Mouse (Mus musculus) hindbrain, embryonic 14.5 days (tissue): ENCODE results near the gene Krt80. TPM values are rescaled to one million over a fixed set of nuclear protein-coding genes. Genes with fewer than 3 reads are reported as not detected.
A peak's percentile ranks its signal among the peaks of the same experiment; 100 is the strongest.

Source experiments
- ATAC-seq: fragments of 200-750 bp; cut with Nextera tagmentation; 2 replicates; pipeline ENCODE4 v1.8.0; 2017; ENCODE audit warnings: moderate number of reproducible peaks, mild to moderate bottlenecking, moderate TSS enrichment, moderate library complexity; ENCODE audit not compliant: low FRiP score
- DNase-seq: peaks from one replicate; pipeline ENCODE4 v3.0.0-alpha.2; 2015; ENCODE audit warnings: low spot score
- H3K27ac ChIP-seq: fragments of 300-500 bp; sonication (generic); 2 replicates; pipeline ENCODE4 v1.5.1; 2014; ENCODE audit warnings: mild to moderate bottlenecking, moderate library complexity
- H3K27me3 ChIP-seq: fragments of 300-500 bp; sonication (generic); 2 replicates; pipeline ENCODE4 v1.6.1; 2014; ENCODE audit warnings: mild to moderate bottlenecking, low read length, mixed read lengths; ENCODE audit not compliant: control insufficient read depth, insufficient read depth
- H3K36me3 ChIP-seq: fragments of 300-500 bp; sonication (generic); replicated peaks from 2 replicates; pipeline ENCODE4 v1.6.1; 2014; ENCODE audit not compliant: control insufficient read depth, insufficient read depth
- H3K4me1 ChIP-seq: fragments of 300-500 bp; sonication (generic); replicated peaks from 2 replicates; pipeline ENCODE4 v1.6.1; 2014; ENCODE audit warnings: antibody characterized with exemption, low read length, mixed read lengths; ENCODE audit not compliant: control insufficient read depth, insufficient read depth
- H3K4me2 ChIP-seq: fragments of 300-500 bp; sonication (generic); replicated peaks from 2 replicates; pipeline ENCODE4 v1.6.1; 2014; ENCODE audit warnings: mild to moderate bottlenecking, moderate library complexity
- H3K4me3 ChIP-seq: fragments of 300-500 bp; sonication (generic); replicated peaks from 2 replicates; pipeline ENCODE4 v1.5.1; 2014; ENCODE audit warnings: mild to moderate bottlenecking, low read length
- H3K9ac ChIP-seq: fragments of 300-500 bp; sonication (generic); 2 replicates; pipeline ENCODE4 v1.6.1; 2014
- H3K9me3 ChIP-seq: fragments of 300-500 bp; sonication (generic); 2 replicates; pipeline ENCODE4 v1.6.1; 2016; ENCODE audit warnings: low read length; ENCODE audit not compliant: control insufficient read depth
- WGBS: fragments of 180-500 bp; shearing (Covaris S2); extraction: QIAGEN DNeasy Blood & Tissue Kit; methylation state at CpG from one replicate; pipeline ENCODE4 v1.1.7; 2014; 5-methylcytosine and 5-hydroxymethylcytosine counted together
- polyA plus RNA-seq: library from polyadenylated mRNA; unstranded; fragments of >200 nt; fragmentation: Nextera tagmentation; extraction: Ambion mirVana; gene quantifications from 2 replicates; pipeline ENCODE4 v1.2.1, GENCODE M21; 2014

Gene Krt80
- polyA plus RNA-seq, 1 experiment from 2014 or later = 0.11 TPM

GRCm38 (mm10) chr15:101362393-101363010 is 7.5 kb downstream of the Krt80 start:
- H3K9ac ChIP-seq = no peak overlapping the region
- DNase-seq (no peak), ATAC-seq (no peak)
- 66% methylated on average over 4 of the region's 4 CpGs for WGBS
- H3K27ac ChIP-seq = no peak overlapping the region
- H3K27me3 ChIP-seq = no peaks in the 10 kb centered on the region
- no peaks in the 10 kb centered on the region for H3K4me1 ChIP-seq
- H3K4me2 ChIP-seq = no peak overlapping the region
- H3K4me3 ChIP-seq = no peak overlapping the region
- H3K36me3 ChIP-seq = no peaks in the 10 kb centered on the region
- no peaks in the 10 kb centered on the region for H3K9me3 ChIP-seq

- Histone ChIP-seq H3K4me2 (no peak overlapping the region), H3K9me3 (no peaks in the 10 kb centered on the region), H3K36me3 (no peaks in the 10 kb centered on the region), H3K4me3 (no peak overlapping the region), H3K27me3 (no peaks in the 10 kb centered on the region), H3K27ac (no peak overlapping the region), H3K9ac (no peak overlapping the region), H3K4me1 (no peaks in the 10 kb centered on the region)
- ATAC-seq (no peak), DNase-seq (no peak)
- WGBS = 85% methylated on average over 4 of the region's 4 CpGs
Measured at GRCm38 (mm10) chr15:101355382-101355786, 14.6 kb downstream of the Krt80 start.

- no peak overlapping the region for H3K4me2 ChIP-seq
- H3K27ac ChIP-seq = no peak overlapping the region
- no peak for ATAC-seq
- no peaks in the 10 kb centered on the region for H3K9me3 ChIP-seq
- no peak overlapping the region for H3K4me3 ChIP-seq
- 60% methylated on average over 10 of the region's 10 CpGs for WGBS
- H3K4me1 ChIP-seq = no peaks in the 10 kb centered on the region
- no peak overlapping the region for H3K9ac ChIP-seq
- H3K36me3 ChIP-seq = no peaks in the 10 kb centered on the region
- DNase-seq = no peak
- H3K27me3 ChIP-seq = no peaks in the 10 kb centered on the region
Measured at GRCm38 (mm10) chr15:101352706-101353465, 17.1 kb downstream of the Krt80 start.

- Histone ChIP-seq H3K9me3 (no peaks in the 10 kb centered on the region), H3K4me3 (no peak overlapping the region)
Measured at GRCm38 (mm10) chr15:101352047-101352446, 17.9 kb downstream of the Krt80 start.

GRCm38 (mm10) chr15:101341797-101342515 is 28.0 kb downstream of the Krt80 start:
- no peak for DNase-seq
- ATAC-seq = no peak
- H3K27ac ChIP-seq = no peak overlapping the region
- H3K27me3 ChIP-seq = no peaks in the 10 kb centered on the region
- H3K36me3 ChIP-seq = no peaks in the 10 kb centered on the region
- 70% methylated on average over 5 of the region's 5 CpGs for WGBS
- H3K9me3 ChIP-seq = no peaks in the 10 kb centered on the region
- no peaks in the 10 kb centered on the region for H3K4me1 ChIP-seq
- H3K4me3 ChIP-seq = no peak overlapping the region
- H3K9ac ChIP-seq = no peak overlapping the region
- no peak overlapping the region for H3K4me2 ChIP-seq

More at GRCm38 (mm10) chr15:101352047-101352446, 17.9 kb downstream of the Krt80 start:
- no peak overlapping the region for H3K27ac ChIP-seq
- H3K27me3 ChIP-seq = no peaks in the 10 kb centered on the region
- H3K4me1 ChIP-seq = no peaks in the 10 kb centered on the region
- H3K9ac ChIP-seq = no peak overlapping the region; the same call in 1 of the 2 replicates
- whole genome bisulfite sequencing = 72% methylated on average over 13 of the region's 13 CpGs
- ATAC-seq (no peak), DNase-seq (no peak)
- H3K36me3 ChIP-seq = no peaks in the 10 kb centered on the region
- no peak overlapping the region for H3K4me2 ChIP-seq

- ATAC-seq = peak; percentile 88
Measured at GRCm38 (mm10) chr15:101339537-101339936, 30.4 kb downstream of the Krt80 start.

GRCm38 (mm10) chr15:101338359-101338758 is 31.6 kb downstream of the Krt80 start:
- Histone ChIP-seq H3K4me1 (no peaks in the 10 kb centered on the region), H3K36me3 (no peaks in the 10 kb centered on the region), H3K9me3 (no peaks in the 10 kb centered on the region), H3K27me3 (no peaks in the 10 kb centered on the region; the same call in 1 of the 2 replicates), H3K4me2 (no peak overlapping the region), H3K27ac (no peak overlapping the region), H3K9ac (no peak overlapping the region), H3K4me3 (no peak overlapping the region)
- DNase-seq (no peak), ATAC-seq (no peak)
- 81% methylated on average over 4 of the region's 4 CpGs for WGBS

More at GRCm38 (mm10) chr15:101339537-101339936, 30.4 kb downstream of the Krt80 start:
- peak; percentile 94 for DNase-seq
- Histone ChIP-seq H3K4me1 (no peaks in the 10 kb centered on the region), H3K4me2 (no peak overlapping the region), H3K9ac (no peak overlapping the region), H3K27me3 (no peaks in the 10 kb centered on the region; the same call in 1 of the 2 replicates), H3K36me3 (no peaks in the 10 kb centered on the region), H3K4me3 (no peak overlapping the region), H3K9me3 (no peaks in the 10 kb centered on the region), H3K27ac (no peak overlapping the region)
- WGBS = 0% methylated on average over 2 of the region's 2 CpGs

- no peaks in the 10 kb centered on the region for H3K4me1 ChIP-seq
- no peaks in the 10 kb centered on the region for H3K36me3 ChIP-seq
- no peak overlapping the region for H3K9ac ChIP-seq
- H3K4me3 ChIP-seq = no peak overlapping the region
- H3K9me3 ChIP-seq = no peaks in the 10 kb centered on the region
- no peak for ATAC-seq
- 55% methylated on average over 24 of the region's 24 CpGs for WGBS
- no peaks in the 10 kb centered on the region; the same call in 1 of the 2 replicates for H3K27me3 ChIP-seq
- no peak for DNase-seq
- no peak overlapping the region for H3K27ac ChIP-seq
- no peak overlapping the region for H3K4me2 ChIP-seq
Measured at GRCm38 (mm10) chr15:101336474-101337174, 33.3 kb downstream of the Krt80 start.

GRCm38 (mm10) chr15:101333648-101334047 is 36.3 kb downstream of the Krt80 start:
- ATAC-seq = no peak
- no peaks in the 10 kb centered on the region for H3K36me3 ChIP-seq
- H3K27me3 ChIP-seq = no peaks in the 10 kb centered on the region; the same call in 1 of the 2 replicates
- no peak overlapping the region for H3K9ac ChIP-seq
- no peaks in the 10 kb centered on the region for H3K4me1 ChIP-seq
- no peaks in the 10 kb centered on the region for H3K9me3 ChIP-seq
- no peak overlapping the region for H3K27ac ChIP-seq
- H3K4me2 ChIP-seq = no peak overlapping the region
- DNase-seq = no peak
- H3K4me3 ChIP-seq = no peak overlapping the region
- 63% methylated on average over 4 of the region's 4 CpGs for WGBS
